Comparison of ENCODE assay signal across 9 mouse cellular contexts in genomic region chr2:129593141-129593875, GRCm38 (mm10). TPM values are rescaled to one million over a fixed set of nuclear protein-coding genes. Genes with fewer than 3 reads are reported as not detected.
A peak's percentile ranks its signal among the peaks of the same experiment; 100 is the strongest.
DNase-seq lines count a peak whose midpoint lies in the region; ATAC-seq and TF ChIP-seq lines count a peak whose summit lies in the region.
"Had no signal": no experiment of that assay in that cellular context is flagged by ENCODE, and none has a peak within 500 bp of the region (broad histone marks: within the 10 kb centered on the region; RNA-seq: fewer than 3 reads in every experiment).

No protein-coding gene starts in this region.

- in situ Hi-C loops in CH12.LX (cut with MboI; ENCODE audit: low pct_ligation_motif_present, low pct_unique_long_range_greater_than_20kb, low sequenced_read_pairs) = no loop called here

- TF ChIP-seq POLR2A in CH12.LX (IDR thresholded peaks at IDR 0.05; ENCODE audit: low read depth, low read length) = peak; percentile 17; the same call in 1 of the 2 replicates

- under 1% methylated on average over 49 of the region's 77 CpGs for WGBS in forebrain, embryonic 15.5 days
- WGBS in heart, postnatal 0 days = under 1% methylated on average over 37 of the region's 77 CpGs
- WGBS in liver, embryonic 16.5 days (ENCODE audit: insufficient replicate concordance) = 1% methylated on average over 31 of the region's 77 CpGs

- H3K4me3 ChIP-seq in CH12.LX (replicated peaks in 1 of 3; ENCODE audit: low read depth in 2 of 3, low read length in 2 of 3, poor library complexity in 1 of 3) = peak overlapping the region; percentile 67 to 86 (median 70)
- peak overlapping the region; percentile 79 for H3K4me3 ChIP-seq in forebrain, embryonic 15.5 days
- H3K4me3 ChIP-seq in heart, postnatal 0 days (ENCODE audit: low read depth, low read length) = peak overlapping the region; percentile 79
- H3K4me3 ChIP-seq in liver, embryonic 16.5 days (ENCODE audit: low read depth, low read length) = peak overlapping the region; percentile 64

- dilution Hi-C loops in CH12.LX (cut with MboI; ENCODE audit: extremely low pct_ligation_motif_present, extremely low pct_unique_long_range_greater_than_20kb, low sequenced_read_pairs) = no loop called here

- peak overlapping the region; percentile 72 for H3K4me2 ChIP-seq in CH12.LX (ENCODE audit: insufficient read depth, low read depth, poor library complexity, severe bottlenecking)
- peak overlapping the region; percentile 89 for H3K4me2 ChIP-seq in forebrain, embryonic 15.5 days (replicated peaks)
- H3K4me2 ChIP-seq in heart, postnatal 0 days (ENCODE audit: low read depth, low read length) = peak overlapping the region; percentile 84
- H3K4me2 ChIP-seq in liver, embryonic 16.5 days (ENCODE audit: low read depth, low read length) = peak overlapping the region; percentile 63

- H3K4me1 ChIP-seq in CH12.LX (ENCODE audit: control insufficient read depth in 1 of 2, insufficient read depth in 2 of 2) = peaks cover 22 to 62% of the 10 kb centered on the region in 2 experiments; a peak in 3 of 4 replicates
- peaks cover 27% of the 10 kb centered on the region for H3K4me1 ChIP-seq in forebrain, embryonic 15.5 days
- peaks cover 41% of the 10 kb centered on the region for H3K4me1 ChIP-seq in heart, postnatal 0 days (ENCODE audit: control insufficient read depth, insufficient read depth)
- no peaks in the 10 kb centered on the region; the same call in 1 of the 2 replicates for H3K4me1 ChIP-seq in liver, embryonic 16.5 days (ENCODE audit: control insufficient read depth, low read depth, low read length)

- no peaks in the 10 kb centered on the region for H3K27me3 ChIP-seq in CH12.LX (replicated peaks)
- no peaks in the 10 kb centered on the region for H3K27me3 ChIP-seq in forebrain, embryonic 15.5 days
- H3K27me3 ChIP-seq in heart, postnatal 0 days (ENCODE audit: control insufficient read depth, insufficient read depth, low read length) = no peaks in the 10 kb centered on the region
- H3K27me3 ChIP-seq in liver, embryonic 16.5 days (ENCODE audit: control insufficient read depth, insufficient read depth, low read depth, low read length) = peaks cover 23% of the 10 kb centered on the region

- peak in 1 of 2 experiments; percentile 27; a peak in 2 of 4 replicates for TF ChIP-seq CTCF in CH12.LX (conservative IDR thresholded peaks at IDR 0.05 in 1 of 2, IDR thresholded peaks at IDR 0.05 in 1 of 2; ENCODE audit: low read depth in 2 of 2, low read length in 2 of 2)
- no peak for TF ChIP-seq CTCF in heart, postnatal 0 days (IDR thresholded peaks at IDR 0.05; ENCODE audit: low read depth)

- DNase-seq in CH12.LX (ENCODE audit: extremely low read depth) = no peak
- peak; percentile 91 for DNase-seq in cerebellum, adult 11 months
- DNase-seq in heart, postnatal 0 days (ENCODE audit: low spot score) = peak; percentile 79
- DNase-seq in kidney, postnatal 4 days = peak; percentile 86 to 91
- DNase-seq in ovary, adult 18-20 months (ENCODE audit: low spot score) = peak; percentile 77
- DNase-seq in urinary bladder, adult 18-20 months (ENCODE audit: low spot score in 2 of 2) = peak; percentile 71 to 72

- H3K27ac ChIP-seq in CH12.LX (ENCODE audit: insufficient read depth, low read depth) = peak overlapping the region; percentile 59
- peak overlapping the region; percentile 92 for H3K27ac ChIP-seq in forebrain, embryonic 15.5 days (replicated peaks)
- H3K27ac ChIP-seq in heart, postnatal 0 days (ENCODE audit: low read depth) = peak overlapping the region; percentile 93
- H3K27ac ChIP-seq in liver, embryonic 16.5 days (ENCODE audit: low read length) = peak overlapping the region; percentile 86

- H3K36me3 ChIP-seq in CH12.LX (replicated peaks in 1 of 2; ENCODE audit: control insufficient read depth in 1 of 2, insufficient read depth in 1 of 2, low read length in 1 of 2) = peaks cover 0 to 17% of the 10 kb centered on the region in 2 experiments
- H3K36me3 ChIP-seq in forebrain, embryonic 15.5 days = no peaks in the 10 kb centered on the region
- no peaks in the 10 kb centered on the region for H3K36me3 ChIP-seq in heart, postnatal 0 days (replicated peaks; ENCODE audit: control insufficient read depth, insufficient read depth, low read length)
- H3K36me3 ChIP-seq in liver, embryonic 16.5 days (ENCODE audit: control insufficient read depth, insufficient read depth) = no peaks in the 10 kb centered on the region
- H3K36me3 ChIP-seq: G1E had no signal

- H3K9me3 ChIP-seq in CH12.LX (replicated peaks; ENCODE audit: low read length) = no peaks in the 10 kb centered on the region
- no peaks in the 10 kb centered on the region for H3K9me3 ChIP-seq in forebrain, embryonic 15.5 days
- no peaks in the 10 kb centered on the region for H3K9me3 ChIP-seq in heart, postnatal 0 days (replicated peaks; ENCODE audit: control insufficient read depth, low read length)
- H3K9me3 ChIP-seq in liver, embryonic 16.5 days (replicated peaks; ENCODE audit: control insufficient read depth, low read length) = no peaks in the 10 kb centered on the region

- no peak for TF ChIP-seq EP300 in CH12.LX (IDR thresholded peaks at IDR 0.05; ENCODE audit: low read length)
- no peak for TF ChIP-seq EP300 in heart, postnatal 0 days (IDR thresholded peaks at IDR 0.05; ENCODE audit: low read depth)

- ATAC-seq in forebrain, embryonic 15.5 days (replicated peaks) = peak; percentile 88
- ATAC-seq in heart, postnatal 0 days (ENCODE audit: insufficient read depth, low read depth) = peak; percentile 78
- ATAC-seq in liver, embryonic 16.5 days (ENCODE audit: low read depth) = peak; percentile 15

- peaks cover 7% of the 10 kb centered on the region for H3K79me2 ChIP-seq in CH12.LX (replicated peaks; ENCODE audit: control insufficient read depth, extremely low read depth, insufficient read depth, poor library complexity, severe bottlenecking)

- peak overlapping the region; percentile 55 for H3K9ac ChIP-seq in CH12.LX (ENCODE audit: insufficient read depth, low read depth)
- peak overlapping the region; percentile 83 for H3K9ac ChIP-seq in forebrain, embryonic 15.5 days (replicated peaks)
- H3K9ac ChIP-seq in heart, postnatal 0 days (replicated peaks; ENCODE audit: low read depth, low read length) = peak overlapping the region; percentile 82
- H3K9ac ChIP-seq in liver, embryonic 16.5 days (ENCODE audit: low read depth, low read length) = peak overlapping the region; percentile 65

- TF ChIP-seq RAD21 in CH12.LX (IDR thresholded peaks at IDR 0.05; ENCODE audit: low read depth, low read length) = no peak

TF ChIP-seq in CH12.LX, 34 proteins besides CTCF, POLR2A, EP300 and RAD21 (continues in another document):
- TF ChIP-seq ZKSCAN1 (IDR thresholded peaks at IDR 0.05; ENCODE audit: borderline replicate concordance, low read depth, low read length) (no peak), SMC3 (IDR thresholded peaks at IDR 0.05; ENCODE audit: low read depth, low read length) (no peak), BHLHE40 (IDR thresholded peaks at IDR 0.05; ENCODE audit: low read depth, low read length) (no peak), CHD1 (IDR thresholded peaks at IDR 0.05; ENCODE audit: low read depth, low read length) (no peak; the same call in 1 of the 2 replicates), IRF4 (IDR thresholded peaks at IDR 0.05; ENCODE audit: low read depth, low read length) (0 out of 2 replicates have a peak, but pooled peaks have one; percentile 14), ZMIZ1 (IDR thresholded peaks at IDR 0.05; ENCODE audit: low read depth, low read length) (no peak), MAX (IDR thresholded peaks at IDR 0.05; ENCODE audit: low read length) (no peak), ZNF384 (IDR thresholded peaks at IDR 0.05; ENCODE audit: low read depth, low read length) (no peak), TCF12 (IDR thresholded peaks at IDR 0.05; ENCODE audit: low read depth, low read length) (no peak), MAFK (IDR thresholded peaks at IDR 0.05; ENCODE audit: insufficient replicate concordance, low read length) (no peak), TBP (conservative IDR thresholded peaks at IDR 0.05; ENCODE audit: low read depth, low read length) (no peak), RCOR1 (conservative IDR thresholded peaks at IDR 0.05; ENCODE audit: low read depth, low read length) (no peak), NELFE (IDR thresholded peaks at IDR 0.05; ENCODE audit: low read depth, low read length) (no peak), MAZ (IDR thresholded peaks at IDR 0.05; ENCODE audit: low read depth, low read length) (no peak), SIN3A (IDR thresholded peaks at IDR 0.05; ENCODE audit: low read length) (no peak; the same call in 1 of the 2 replicates), GABPA (IDR thresholded peaks at IDR 0.05; ENCODE audit: insufficient replicate concordance, low read depth, low read length) (no peak), JUN (IDR thresholded peaks at IDR 0.05; ENCODE audit: insufficient read depth, low read depth, low read length) (no peak), JUND (conservative IDR thresholded peaks at IDR 0.05; ENCODE audit: low read depth, low read length) (no peak), ZC3H11A (IDR thresholded peaks at IDR 0.05; ENCODE audit: low read depth, low read length) (no peak), USF2 (conservative IDR thresholded peaks at IDR 0.05; ENCODE audit: low read depth, low read length) (no peak), ELF1 (IDR thresholded peaks at IDR 0.05; ENCODE audit: low read depth, low read length) (no peak), E2F4 (IDR thresholded peaks at IDR 0.05; ENCODE audit: insufficient replicate concordance, low read depth, low read length) (no peak)

RNA-seq across cellular contexts. Expression of gene Sirpa, which starts 0.7 kb away (rescaled TPM):
- total RNA-seq in CH12.LX (2012; rRNA removed) (25.4 and 27.1 TPM in 2 replicates), CH12.LX (2014; rRNA removed) (20.4 and 24.2 TPM in 2 replicates)
- 30.6 and 32.7 TPM in 2 replicates for polyA plus RNA-seq in CH12.LX (2012; ENCODE audit: insufficient read length, low read depth)
- 26.7 and 28.5 TPM in 2 replicates for polyA plus RNA-seq in forebrain, embryonic 15.5 days (2015; fragmentation: Nextera tagmentation; extraction: Ambion mirVana)
- total RNA-seq in heart, postnatal 0 days (2014; rRNA removed; ENCODE audit: low replicate concordance) = 17.0 and 43.9 TPM in 2 replicates
- polyA plus RNA-seq in heart, postnatal 0 days (2015; fragmentation: Nextera tagmentation; extraction: Ambion mirVana) = 8.8 and 10.8 TPM in 2 replicates
- polyA plus RNA-seq in liver, embryonic 16.5 days (2015; fragmentation: Nextera tagmentation; extraction: Ambion mirVana) = 24.7 and 27.8 TPM in 2 replicates
- polyA plus RNA-seq: G1E had no signal

RNA-seq across cellular contexts. Expression of gene F830045P16Rik, which starts 56.9 kb away (rescaled TPM):
- total RNA-seq in CH12.LX (2012; rRNA removed) (not detected in 2 replicates), CH12.LX (2014; rRNA removed) (not detected in 2 replicates)
- polyA plus RNA-seq in CH12.LX (2012; ENCODE audit: insufficient read length, low read depth) = not detected in 2 replicates
- polyA plus RNA-seq in forebrain, embryonic 15.5 days (2015; fragmentation: Nextera tagmentation; extraction: Ambion mirVana) = not detected in 2 replicates
- total RNA-seq in heart, postnatal 0 days (2014; rRNA removed; ENCODE audit: low replicate concordance) = not detected in 2 replicates
- polyA plus RNA-seq in heart, postnatal 0 days (2015; fragmentation: Nextera tagmentation; extraction: Ambion mirVana) = not detected in 2 replicates
- 0.05 TPM in 1 of 2 replicates, not detected in the other for polyA plus RNA-seq in liver, embryonic 16.5 days (2015; fragmentation: Nextera tagmentation; extraction: Ambion mirVana)
- total RNA-seq: G1E had no signal
- polyA plus RNA-seq: G1E had no signal

Comparison
In these comparisons a context has a peak if more than half of its experiments do, and no peak if none do; other contexts are left out.
1. ATAC-seq: peak in every context shown above with its lines; median percentile 88 in forebrain, embryonic 15.5 days; 78 in heart, postnatal 0 days; 15 in liver, embryonic 16.5 days.